Mouse (Mus musculus) A20 (cell line): ENCODE results near the gene 4933428G20Rik.

Experiments used
- DNase-seq: peaks from one replicate; pipeline ENCODE4 v3.0.0-alpha.2; 2011; ENCODE audit warnings: low read depth, low spot score

4933428G20Rik gene

DNA sequence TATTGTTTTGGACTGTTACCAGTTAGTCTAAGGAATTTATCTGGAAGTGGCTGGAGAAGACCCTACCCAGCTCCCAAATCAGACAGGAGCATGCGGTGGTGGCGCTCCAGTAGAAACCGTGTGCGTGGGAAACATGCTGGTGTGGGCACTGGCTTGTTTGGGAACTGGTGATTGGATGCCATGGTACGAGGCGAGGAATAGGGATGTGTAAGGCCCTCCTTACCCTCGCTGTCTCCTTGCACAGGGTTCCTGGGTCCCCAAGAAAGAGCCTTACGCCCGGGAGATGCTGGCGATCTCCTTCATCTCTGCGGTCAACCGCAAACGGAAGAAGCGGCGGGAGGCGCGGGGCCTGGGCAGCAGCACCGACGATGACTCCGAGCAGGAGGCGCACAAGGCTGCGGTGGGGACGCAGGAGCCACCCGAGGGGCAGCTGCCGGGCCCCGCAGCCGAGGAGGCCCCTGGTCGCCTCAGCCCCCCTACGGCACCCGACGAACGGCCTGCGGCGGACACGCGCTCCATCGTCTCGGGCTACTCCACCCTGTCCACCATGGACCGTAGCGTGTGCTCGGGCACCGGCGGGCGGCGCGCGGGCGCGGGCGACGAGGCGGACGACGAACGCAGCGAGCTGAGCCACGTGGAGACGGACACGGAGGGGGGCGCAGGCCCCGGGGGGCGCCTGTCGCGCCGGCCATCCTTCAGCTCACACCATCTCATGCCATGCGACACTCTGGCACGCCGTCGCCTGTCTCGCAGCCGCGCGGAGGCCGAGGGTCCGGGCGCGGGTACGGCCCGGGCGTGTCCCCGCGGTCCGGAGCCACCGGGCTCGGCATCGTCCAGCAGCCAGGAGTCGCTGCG, at the start of gene 4933428G20Rik:
Gene 4933428G20Rik (minus strand): TSS at position 476 of the 855 bp plus-strand sequence.
- no peak for DNase-seq

DNA sequence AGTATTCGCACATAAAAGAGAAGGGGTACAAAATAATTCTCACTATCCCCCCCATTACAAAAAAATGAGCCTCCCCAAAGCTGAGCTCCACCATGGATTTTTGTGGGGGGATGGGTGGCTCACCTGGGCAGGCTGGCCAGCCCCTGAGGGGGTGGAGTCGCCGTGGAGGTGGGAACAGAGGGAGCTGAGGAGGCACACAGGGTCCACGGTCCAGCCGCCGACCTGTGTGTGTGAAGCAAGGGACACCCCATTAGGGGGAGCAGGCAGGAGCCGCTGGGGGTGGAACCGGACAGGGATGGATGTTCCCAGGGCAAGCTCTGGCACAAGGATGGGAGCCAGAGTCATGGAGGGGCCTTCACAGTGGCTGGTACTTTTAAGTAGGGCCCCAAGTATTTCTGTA, 48.6 kb upstream of the 4933428G20Rik start:
- DNase-seq: no peak

DNA sequence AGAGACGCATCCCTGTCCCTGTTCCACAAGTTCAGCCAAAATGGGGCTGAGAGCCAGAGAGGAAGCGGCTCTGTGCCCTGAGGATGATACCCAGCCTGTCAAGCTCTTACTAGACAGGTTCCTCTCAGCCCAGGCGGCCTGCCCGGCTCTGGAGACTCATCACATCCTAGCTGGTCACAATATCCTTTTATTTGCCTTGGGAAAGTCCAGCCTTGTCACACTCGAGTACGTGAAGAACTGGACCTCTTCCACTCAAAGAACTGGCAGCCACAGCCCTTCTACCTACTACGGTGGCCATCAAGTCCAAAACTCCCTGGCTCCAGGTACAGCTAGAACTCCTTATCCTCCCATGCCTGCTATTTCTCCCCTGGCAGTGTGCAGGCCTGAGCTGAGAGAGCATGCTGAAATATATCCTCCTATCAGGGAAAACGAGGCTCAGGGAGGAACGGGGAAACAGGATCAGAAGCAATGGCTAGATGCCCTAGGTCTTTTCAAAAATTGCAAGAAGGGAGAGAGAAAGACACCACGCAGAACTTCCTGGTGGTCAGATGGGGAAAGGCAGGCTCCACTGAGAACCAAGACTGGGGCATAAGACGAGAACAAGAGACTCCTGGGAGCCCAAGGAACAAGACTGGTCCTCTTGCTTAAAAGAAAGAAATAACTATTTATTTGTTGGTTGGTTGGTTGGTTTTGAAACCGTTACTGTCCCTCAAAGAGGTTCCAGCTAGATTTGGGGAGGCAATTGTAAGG, 48.0 kb upstream of the 4933428G20Rik start:
- no peak for DNase-seq

DNA sequence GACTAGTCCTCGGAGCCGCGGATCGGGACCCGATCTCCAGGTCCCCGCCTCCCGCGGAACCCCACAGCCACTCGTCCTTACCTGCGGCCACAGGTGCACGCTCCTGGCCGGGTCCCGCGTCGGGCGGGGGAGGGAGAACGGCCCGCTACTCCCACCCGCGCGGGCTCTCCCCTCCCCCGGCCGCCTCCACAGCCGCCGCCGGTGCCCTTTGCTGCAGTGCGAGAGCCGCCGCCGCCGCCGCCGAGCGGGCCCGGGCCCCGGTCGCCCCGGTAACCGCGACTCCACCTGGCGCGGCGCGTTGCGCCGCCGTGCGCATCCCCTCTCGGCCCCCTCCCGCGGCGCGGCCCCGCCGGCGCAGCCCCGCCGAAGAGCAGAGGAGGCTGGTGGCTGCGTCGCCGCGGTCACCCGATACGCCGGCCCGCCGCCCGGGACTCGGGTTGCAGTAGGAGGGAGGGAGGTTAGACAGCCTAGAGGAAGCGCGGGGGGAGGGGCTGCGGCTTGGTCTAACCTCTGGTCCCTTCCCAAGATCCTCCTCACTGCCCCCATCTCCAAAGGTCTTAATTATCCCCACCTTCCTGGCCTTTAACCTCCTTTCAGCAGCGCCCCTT, 46.8 kb upstream of the 4933428G20Rik start:
- DNase-seq: no peak

DNA sequence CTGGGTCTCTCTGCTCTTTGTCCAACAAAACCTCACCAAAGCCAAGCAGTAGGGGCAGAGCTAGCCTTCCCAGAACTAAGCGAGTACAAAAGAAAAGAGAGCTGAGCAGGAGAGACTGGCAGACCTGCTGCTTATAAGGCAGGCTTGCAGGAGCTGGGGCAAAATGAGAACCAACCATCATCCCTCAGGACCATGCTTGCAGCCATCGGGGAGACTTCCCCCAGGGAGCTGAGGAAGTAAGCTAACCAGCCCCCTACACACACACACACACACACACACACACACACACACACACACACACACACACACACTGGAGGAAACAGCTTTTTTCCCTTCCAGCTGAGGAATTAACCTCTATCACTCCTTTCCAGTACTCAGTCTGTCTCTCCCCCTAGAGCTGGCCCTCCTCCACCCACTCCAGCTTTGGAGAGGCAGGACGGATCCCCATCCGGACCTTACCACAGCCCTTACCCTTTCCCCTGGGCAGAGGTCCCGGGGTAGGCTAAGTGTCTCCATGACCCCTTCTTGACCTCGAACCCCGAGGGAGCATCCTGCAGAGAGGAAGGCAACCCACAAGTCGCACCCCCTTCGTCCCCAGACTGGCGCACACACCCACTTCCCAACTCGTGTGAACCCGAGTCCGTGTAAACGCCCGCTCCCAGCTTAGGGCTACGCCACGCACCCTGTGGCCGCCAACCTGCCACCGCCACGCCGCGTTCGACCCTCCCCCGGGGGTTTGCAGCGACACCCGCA, 45.8 kb upstream of the 4933428G20Rik start:
- no peak for DNase-seq

DNA sequence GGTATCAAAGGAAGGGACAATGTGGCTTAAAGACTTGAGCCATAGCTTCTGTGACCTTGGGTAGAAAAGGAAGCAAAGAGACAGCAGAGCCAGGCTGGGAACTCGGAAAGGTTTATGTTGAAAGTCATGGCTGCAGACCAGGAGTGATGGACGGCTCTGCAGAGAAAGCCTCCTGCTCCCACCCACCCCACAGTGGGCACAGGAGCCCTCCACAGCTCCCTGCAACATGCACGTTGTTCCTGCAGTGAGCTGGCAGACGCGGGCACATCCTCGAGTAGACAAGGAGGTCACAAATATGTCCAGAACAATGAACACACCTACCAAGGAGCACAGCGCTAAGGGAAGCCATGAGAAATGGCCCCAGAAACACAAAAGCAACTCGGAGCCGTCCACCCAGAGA, 43.7 kb upstream of the 4933428G20Rik start:
- DNase-seq: no peak

DNA sequence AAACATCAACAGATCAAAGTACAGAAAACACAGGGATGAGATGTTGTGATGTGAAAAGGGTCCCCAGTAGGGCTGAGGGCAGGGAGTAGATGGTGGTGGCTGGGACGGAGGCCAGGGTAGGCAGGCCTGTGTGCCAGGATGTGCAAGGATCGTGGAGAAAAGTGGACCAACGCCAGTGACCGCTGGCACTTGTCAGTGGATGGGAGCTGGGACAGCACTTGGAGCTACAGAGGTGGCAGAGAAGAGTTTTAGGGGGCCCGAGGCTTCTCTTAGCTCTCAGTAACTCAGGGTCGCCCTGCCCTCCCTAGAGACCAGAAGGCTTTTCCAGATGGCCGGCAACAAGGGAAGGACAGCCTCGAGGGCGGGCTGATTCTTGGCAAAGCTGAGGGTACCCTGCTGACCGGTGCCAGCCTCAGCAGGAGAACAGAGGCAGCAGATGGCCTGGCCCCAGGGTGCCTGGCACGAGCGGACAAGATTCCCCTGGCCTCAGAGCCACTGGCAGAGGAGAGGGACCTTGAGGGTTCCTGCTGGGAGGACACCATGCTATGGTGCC, 43.1 kb upstream of the 4933428G20Rik start:
- DNase-seq: no peak

DNA sequence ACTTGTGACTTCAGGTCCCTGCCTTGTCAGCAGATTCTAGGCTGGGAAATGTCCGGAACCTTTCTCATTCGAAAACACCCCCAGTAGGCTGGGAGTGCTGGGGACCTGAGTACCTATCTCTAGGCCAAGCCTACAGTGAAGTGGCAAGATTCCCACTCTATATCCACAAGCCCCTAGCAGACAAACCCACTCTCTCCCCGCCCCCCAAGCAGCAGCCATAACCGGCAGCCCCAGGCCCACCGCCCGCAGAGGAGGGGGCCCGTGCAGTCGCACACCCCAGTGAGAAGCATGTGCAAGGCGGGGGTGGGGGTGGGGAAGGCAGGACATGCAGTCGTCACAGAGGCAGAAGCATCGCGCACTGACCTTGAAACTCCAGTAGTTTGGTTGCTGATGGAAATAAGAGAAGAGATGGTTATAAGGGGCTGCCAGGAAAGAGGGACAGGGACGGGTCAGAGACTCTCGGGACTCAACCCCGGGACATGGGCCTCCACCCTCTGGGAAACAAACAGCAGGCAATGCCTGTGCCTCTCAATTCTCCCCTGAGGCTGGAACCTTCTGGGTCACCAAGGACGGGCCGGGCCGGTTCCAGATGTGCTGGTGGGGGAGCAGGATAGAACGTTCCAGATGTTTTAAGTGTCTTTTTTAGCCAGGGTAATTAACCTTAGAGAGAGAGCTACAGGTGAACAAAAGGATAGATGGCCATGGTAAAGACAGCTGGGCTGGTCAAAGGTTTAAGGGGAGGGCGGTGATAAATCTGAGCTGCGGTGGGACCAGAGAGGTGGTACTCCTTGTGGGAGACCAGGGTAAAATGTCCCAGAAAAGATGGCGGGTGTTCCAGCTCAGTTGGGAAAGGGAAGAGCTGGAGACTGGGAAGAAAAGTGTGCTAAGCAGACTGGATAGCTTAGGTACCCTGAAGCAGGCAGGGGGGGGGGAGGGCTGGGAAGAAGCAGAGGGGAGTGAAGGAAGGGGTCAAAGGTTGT, 42.3 kb upstream of the 4933428G20Rik start:
- DNase-seq: no peak

DNA sequence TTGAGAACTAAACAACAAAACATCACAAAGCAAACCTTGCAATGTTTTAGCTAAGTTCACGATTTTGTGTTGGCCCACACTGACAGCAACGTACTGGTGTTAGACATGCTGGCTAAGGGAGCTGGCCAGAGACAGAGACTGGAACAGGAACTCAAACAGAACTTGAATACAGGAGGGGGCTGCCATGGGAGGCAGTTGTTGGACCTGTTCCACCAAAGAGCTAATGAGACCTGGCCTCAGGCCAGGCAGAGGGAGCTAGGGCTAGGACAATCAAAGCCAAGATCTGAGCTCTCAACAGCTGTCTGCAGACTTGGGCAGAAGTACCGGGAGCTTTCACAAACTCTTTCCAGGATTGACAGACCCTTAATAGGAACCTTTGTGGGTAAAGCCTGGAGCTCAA, 40.5 kb upstream of the 4933428G20Rik start:
- DNase-seq: no peak

DNA sequence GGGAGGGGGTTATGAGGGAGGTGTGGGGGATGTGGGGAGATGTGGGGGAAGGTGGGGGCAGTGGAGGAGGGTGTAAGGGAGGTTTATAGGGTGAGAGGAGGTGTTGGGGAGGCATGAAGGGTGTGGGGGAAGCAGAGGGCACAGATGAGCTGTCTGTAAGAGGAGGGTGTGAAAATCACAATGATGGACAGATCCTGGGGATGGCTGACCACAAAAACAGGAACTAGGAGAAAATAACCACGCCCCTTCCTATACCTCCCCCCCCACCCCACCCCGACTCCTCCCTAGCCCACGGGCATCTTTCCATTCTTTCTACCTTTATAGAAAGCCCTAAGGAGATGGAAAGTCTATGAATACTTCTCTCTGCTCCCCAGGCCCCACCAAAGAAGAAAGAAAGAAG, 40.0 kb upstream of the 4933428G20Rik start:
- DNase-seq: peak; percentile 10

DNA sequence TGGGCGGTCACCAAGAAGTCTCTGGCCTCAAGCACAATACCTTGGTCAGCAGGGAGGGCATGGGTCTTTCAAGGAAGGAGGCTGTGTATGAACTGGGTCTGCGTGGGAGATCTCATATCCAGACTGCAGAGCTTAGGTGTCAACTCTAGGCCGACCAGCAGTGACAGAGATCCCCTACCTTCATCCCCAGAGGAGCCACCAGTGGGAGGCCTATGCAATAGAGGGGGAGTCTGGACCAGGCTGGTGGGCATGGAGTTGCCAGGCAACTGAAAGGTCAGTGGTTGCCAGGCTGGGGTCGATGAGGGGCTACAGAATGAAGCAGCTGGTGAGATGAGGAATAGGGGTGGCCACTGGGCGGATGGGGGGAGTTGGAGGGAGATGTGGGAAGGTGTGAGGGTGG, 39.5 kb upstream of the 4933428G20Rik start:
- DNase-seq: no peak

DNA sequence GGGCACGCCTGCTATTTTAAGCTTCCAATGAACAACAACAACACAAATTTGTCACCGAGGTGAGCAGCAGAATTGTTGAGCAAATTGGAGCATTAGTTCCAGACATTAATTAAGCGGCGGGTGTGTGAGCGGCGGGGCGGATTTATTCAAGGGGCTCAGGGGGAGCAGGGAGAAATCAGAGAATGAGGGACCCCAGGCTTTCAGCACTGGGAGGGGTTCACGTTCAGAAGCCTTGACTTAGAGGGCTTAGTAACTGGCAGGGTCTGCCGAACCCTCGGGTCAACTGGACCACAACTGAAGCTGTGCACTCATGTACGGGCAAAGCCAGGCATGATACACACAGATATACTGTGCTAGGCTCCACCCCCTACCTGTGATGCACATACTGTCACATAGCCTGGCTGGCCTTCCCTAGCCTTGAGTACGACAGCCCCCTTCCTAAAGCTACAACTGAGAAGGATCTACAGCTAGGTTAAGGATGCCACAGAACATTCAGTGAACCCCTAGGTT, 37.5 kb upstream of the 4933428G20Rik start:
- no peak for DNase-seq

DNA sequence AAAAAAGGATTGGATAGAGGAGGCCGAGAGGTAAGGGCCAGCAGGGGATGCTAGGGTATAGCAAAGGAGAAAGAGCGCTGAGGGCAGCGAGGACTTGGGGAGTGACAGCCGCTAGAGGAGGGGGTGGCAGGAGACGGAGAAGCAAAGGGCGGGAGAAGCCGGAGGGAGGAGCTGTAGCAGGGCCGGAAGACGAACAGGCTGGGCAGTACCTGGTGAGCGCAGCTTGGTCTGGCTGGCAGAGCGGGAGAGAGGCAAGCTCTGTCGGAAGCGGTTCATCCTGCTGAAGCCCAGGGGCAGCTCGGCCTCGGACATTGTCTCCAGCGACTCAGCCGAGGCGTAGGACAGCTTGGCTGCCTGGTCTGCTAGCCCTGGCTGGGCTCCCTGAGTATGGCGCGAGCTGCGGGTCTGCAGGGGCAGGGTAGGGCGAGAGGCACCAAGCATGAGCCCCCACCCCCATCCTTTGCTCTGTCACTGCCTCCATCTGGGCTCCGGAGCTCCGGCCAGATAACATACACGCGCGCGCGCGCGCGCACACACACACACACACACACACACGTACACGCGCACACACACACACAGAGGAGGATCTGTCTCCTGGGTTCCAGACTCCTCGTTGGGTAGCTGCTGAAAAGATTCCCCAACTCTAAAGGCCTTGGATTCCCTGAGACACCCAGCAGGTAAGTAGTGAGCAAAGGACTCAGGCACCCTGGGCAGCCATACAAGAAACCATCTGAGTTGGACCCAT, 36.9 kb upstream of the 4933428G20Rik start:
- no peak for DNase-seq

DNA sequence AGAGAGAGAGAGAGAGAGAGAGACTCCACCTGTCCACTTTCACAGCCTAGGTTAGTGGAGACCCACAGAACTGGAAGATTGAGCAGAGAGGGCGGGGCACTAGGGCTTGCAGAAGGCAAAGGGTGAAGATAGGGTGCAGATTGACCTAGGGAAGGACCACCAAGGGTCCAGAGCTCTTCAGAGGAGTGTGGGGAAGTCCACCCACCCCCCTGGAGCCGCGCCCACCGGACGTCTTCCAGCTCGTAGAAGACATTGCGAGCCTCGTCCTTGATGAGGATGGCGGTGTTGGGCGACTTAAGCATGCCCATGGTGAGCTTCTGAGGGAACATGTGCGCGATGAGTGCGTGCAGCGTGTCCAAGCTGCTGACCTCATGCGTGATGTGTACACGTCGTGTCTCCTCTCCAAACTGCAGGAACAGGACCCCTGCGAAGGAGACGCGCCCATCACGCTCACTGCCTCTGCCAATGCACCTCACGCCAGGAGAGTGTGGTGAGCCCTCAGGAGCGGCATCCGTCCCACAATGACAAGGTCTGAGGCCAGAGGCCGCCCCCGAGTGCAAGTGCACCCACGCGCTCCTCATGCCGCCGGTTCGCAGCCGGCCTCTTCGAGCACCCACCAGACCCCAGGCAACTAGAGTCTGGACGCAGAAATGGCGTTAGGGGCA, 36.1 kb upstream of the 4933428G20Rik start:
- no peak for DNase-seq

DNA sequence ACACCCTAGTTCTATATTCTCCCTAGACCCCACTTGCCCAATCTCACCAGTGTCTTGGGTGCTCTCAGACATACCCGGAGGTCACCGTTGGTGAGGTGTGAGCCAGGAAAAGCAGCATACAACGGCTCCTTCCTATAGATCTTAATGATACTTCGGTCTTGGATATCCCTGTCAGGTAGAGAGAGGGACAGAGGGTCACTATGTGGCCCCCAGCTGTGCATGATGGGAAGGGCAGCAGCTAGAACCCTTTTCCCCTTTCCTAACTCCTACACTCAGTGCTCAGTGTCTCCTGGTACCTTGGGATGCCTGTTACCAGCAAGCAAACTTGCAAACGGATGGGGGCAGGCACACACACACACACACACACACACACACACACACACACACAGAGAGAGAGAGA, 35.5 kb upstream of the 4933428G20Rik start:
- DNase-seq: no peak

DNA sequence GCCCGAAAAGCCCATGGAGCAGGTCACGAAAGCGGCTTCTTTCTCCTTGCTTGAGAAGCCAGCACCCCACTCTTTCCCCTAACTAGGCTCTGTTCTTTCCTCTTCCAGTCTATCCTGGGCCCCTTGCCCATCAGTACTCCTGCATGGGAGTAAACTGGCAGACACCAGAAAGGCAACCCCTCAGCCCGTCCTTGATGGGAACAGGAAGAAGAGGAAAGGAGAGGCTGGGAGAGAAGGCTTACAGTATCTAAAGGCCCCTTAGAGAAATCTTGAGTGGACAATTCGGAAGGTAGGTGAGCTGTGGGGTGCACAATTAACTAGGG, 35.1 kb upstream of the 4933428G20Rik start:
- DNase-seq: no peak

DNA sequence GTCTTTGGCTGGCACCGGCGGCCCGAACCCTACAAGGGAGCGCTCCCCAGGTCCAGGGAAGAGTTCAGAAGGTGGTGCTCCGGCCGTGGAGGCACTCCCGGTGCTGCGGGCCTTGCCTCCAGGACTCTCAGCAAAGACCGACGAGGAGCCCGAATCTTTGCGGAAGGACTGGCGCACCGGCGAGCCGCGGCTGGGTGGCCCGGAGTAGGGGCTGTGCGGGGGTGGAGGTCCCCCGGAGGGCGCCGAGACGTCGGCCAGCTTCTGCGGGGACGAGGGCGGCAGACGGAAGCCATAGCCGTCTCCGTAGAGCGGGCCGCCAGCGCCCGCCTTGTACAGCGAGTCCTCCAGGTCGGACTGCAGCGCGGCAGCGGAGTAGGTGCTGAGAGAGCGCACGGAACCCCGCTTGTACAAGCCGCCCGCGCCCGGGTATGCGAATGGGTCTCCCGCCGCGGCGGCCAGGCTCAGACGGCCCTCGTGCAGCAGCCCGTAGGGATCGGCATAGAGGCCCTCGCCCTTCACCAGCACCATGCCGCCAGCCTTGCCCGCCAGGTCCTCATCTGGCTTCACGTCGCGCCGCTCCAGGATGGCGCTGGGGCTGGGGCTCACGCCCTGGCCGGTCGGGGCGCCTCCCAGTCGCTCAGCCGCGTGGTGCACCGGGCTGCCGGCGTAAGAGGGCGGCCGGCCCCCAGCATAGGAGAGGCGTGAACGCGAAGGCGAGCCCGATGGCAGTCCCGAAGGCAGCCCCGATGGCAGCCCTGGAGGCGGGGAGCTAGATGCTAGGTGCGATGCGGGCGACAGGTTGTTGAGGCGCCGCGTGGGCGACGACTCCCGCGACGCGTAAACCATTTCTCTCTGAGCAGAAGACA, 34.5 kb upstream of the 4933428G20Rik start:
- DNase-seq: no peak

DNA sequence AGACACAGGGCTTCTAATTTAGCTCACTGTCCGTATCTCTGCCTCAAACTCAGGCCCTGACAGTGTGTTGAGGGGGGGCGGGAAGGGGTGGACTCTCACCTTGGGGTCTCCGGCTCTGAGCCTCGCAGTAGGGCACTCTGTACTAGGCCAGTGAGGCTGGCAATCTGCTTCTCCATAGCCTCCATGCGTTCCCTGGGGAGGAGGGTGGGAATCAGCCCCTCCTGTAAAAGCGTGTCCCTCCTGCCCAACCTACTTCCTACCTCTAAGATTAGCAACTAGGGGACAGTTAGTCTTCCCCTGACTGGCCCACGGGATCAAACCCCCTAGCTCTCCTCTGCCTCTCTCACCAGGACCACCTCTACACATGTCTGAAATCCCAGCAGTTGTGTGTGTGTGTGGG, 33.5 kb upstream of the 4933428G20Rik start:
- DNase-seq: no peak
